Mouse (Mus musculus) lung, postnatal 4 days (tissue): ENCODE data around the gene Cfap73.

Experiments
- DNase-seq, 2 experiments: peaks; one replicate each; pipeline ENCODE4 v3.0.0; 2021

Gene Cfap73

GRCm38 (mm10) chr5:120611416-120611815, 22.6 kb downstream of the Cfap73 start:
- DNase-seq, result no peak

- DNase-seq, result no peak
Measured at GRCm38 (mm10) chr5:120610906-120611305, 23.1 kb downstream of the Cfap73 start.

GRCm38 (mm10) chr5:120609246-120609775, 24.7 kb downstream of the Cfap73 start:
- no peak for DNase-seq

- no peak for DNase-seq
Measured at GRCm38 (mm10) chr5:120607335-120607734, 26.7 kb downstream of the Cfap73 start.

- peak in 1 of 2 experiments; percentile 22 for DNase-seq
Measured at GRCm38 (mm10) chr5:120606590-120607200, 27.3 kb downstream of the Cfap73 start.

- DNase-seq, result peak; percentile 79 to 90
Measured at GRCm38 (mm10) chr5:120605688-120606087, 28.3 kb downstream of the Cfap73 start.

- DNase-seq, result no peak
Measured at GRCm38 (mm10) chr5:120605241-120605661, 28.8 kb downstream of the Cfap73 start.

- DNase-seq, result peak; percentile 74 to 86
Measured at GRCm38 (mm10) chr5:120604839-120605238, 29.2 kb downstream of the Cfap73 start.

GRCm38 (mm10) chr5:120603515-120603914, 30.5 kb downstream of the Cfap73 start:
- no peak for DNase-seq

GRCm38 (mm10) chr5:120602210-120602609, 31.8 kb downstream of the Cfap73 start:
- DNase-seq, result no peak

GRCm38 (mm10) chr5:120600946-120601668, 32.9 kb downstream of the Cfap73 start:
- DNase-seq, result no peak

- no peak for DNase-seq
Measured at GRCm38 (mm10) chr5:120599625-120600024, 34.4 kb downstream of the Cfap73 start.

GRCm38 (mm10) chr5:120594485-120594884, 39.5 kb downstream of the Cfap73 start:
- no peak for DNase-seq

- DNase-seq, result no peak
Measured at GRCm38 (mm10) chr5:120592141-120592540, 41.9 kb downstream of the Cfap73 start.

GRCm38 (mm10) chr5:120590356-120591010, 43.6 kb downstream of the Cfap73 start:
- DNase-seq, result peak in 1 of 2 experiments; percentile 48

- DNase-seq, result peak; percentile 99
Measured at GRCm38 (mm10) chr5:120588569-120589094, 45.4 kb downstream of the Cfap73 start, which contains the start of the genes Tpcn1 and Iqcd. Gene Tpcn1, minus strand, starts transcription at chr5:120588673. Gene Iqcd, plus strand, starts transcription at chr5:120589016.

- DNase-seq, result peak in 1 of 2 experiments; percentile 23
Measured at GRCm38 (mm10) chr5:120587940-120588568, 46.0 kb downstream of the Cfap73 start.

GRCm38 (mm10) chr5:120587616-120587926, 46.5 kb downstream of the Cfap73 start:
- peak; percentile 62 to 70 for DNase-seq

- DNase-seq, result peak in 1 of 2 experiments; percentile 35
Measured at GRCm38 (mm10) chr5:120586741-120587615, 47.1 kb downstream of the Cfap73 start.

GRCm38 (mm10) chr5:120584968-120585367, 49.1 kb downstream of the Cfap73 start:
- DNase-seq, result peak in 1 of 2 experiments; percentile 23

GRCm38 (mm10) chr5:120583511-120583910, 50.5 kb downstream of the Cfap73 start:
- no peak for DNase-seq

- DNase-seq, result peak in 1 of 2 experiments; percentile 22
Measured at GRCm38 (mm10) chr5:120582002-120582401, 52.0 kb downstream of the Cfap73 start.
